Mouse (Mus musculus): Measurements from ENCODE around the gene Ace3. TPM values are rescaled to one million over a fixed set of nuclear protein-coding genes. Genes with fewer than 3 reads are reported as not detected.
A peak's percentile ranks its signal among the peaks of the same experiment; 100 is the strongest.

Ace3 gene
- polyA plus RNA-seq, 1 experiment from 2014 or later: not detected

GRCm38 (mm10) chr11:105968948-105969347, 25.5 kb upstream of the Ace3 start:
- WGBS: 59% methylated on average over 10 of the region's 10 CpGs
- H3K27me3 ChIP-seq (ENCODE audit: control insufficient read depth, insufficient read depth, low read length): peaks cover 30% of the 10 kb centered on the region

GRCm38 (mm10) chr11:105969516-105969915, 25.0 kb upstream of the Ace3 start:
- Histone ChIP-seq H3K4me2 (ENCODE audit: low read depth, severe bottlenecking) (no peak overlapping the region), H3K36me3 (ENCODE audit: control insufficient read depth, insufficient read depth, low read length) (no peaks in the 10 kb centered on the region), H3K27me3 (ENCODE audit: control insufficient read depth, insufficient read depth, low read length) (peaks cover 30% of the 10 kb centered on the region)

More at GRCm38 (mm10) chr11:105968948-105969347, 25.5 kb upstream of the Ace3 start:
- Histone ChIP-seq H3K36me3 (ENCODE audit: control insufficient read depth, insufficient read depth, low read length) (no peaks in the 10 kb centered on the region), H3K9me3 (ENCODE audit: control insufficient read depth, low read length) (no peaks in the 10 kb centered on the region), H3K4me3 (ENCODE audit: low read depth, low read length) (no peak overlapping the region), H3K4me2 (ENCODE audit: low read depth, severe bottlenecking) (no peak overlapping the region), H3K4me1 (ENCODE audit: control insufficient read depth, insufficient read depth, low read length) (peaks cover 4% of the 10 kb centered on the region; the same call in 1 of the 2 replicates), H3K9ac (ENCODE audit: low read length) (no peak overlapping the region), H3K27ac (replicated peaks; ENCODE audit: low read depth, low read length) (no peak overlapping the region)
- ATAC-seq (ENCODE audit: insufficient number of reproducible peaks, low FRiP score, low TSS enrichment, low read depth) (no peak), DNase-seq (ENCODE audit: low spot score) (no peak)

GRCm38 (mm10) chr11:105974593-105974992, 19.9 kb upstream of the Ace3 start:
- ATAC-seq (ENCODE audit: insufficient number of reproducible peaks, low FRiP score, low TSS enrichment, low read depth) (no peak), DNase-seq (ENCODE audit: low spot score) (no peak)
- no peak overlapping the region for H3K27ac ChIP-seq (replicated peaks; ENCODE audit: low read depth, low read length)
- no peaks in the 10 kb centered on the region for H3K36me3 ChIP-seq (ENCODE audit: control insufficient read depth, insufficient read depth, low read length)
- no peak overlapping the region for H3K9ac ChIP-seq (ENCODE audit: low read length)
- H3K27me3 ChIP-seq (ENCODE audit: control insufficient read depth, insufficient read depth, low read length): no peaks in the 10 kb centered on the region; the same call in 1 of the 2 replicates
- H3K4me3 ChIP-seq (ENCODE audit: low read depth, low read length): no peak overlapping the region
- H3K9me3 ChIP-seq (ENCODE audit: control insufficient read depth, low read length): no peaks in the 10 kb centered on the region
- H3K4me1 ChIP-seq (ENCODE audit: control insufficient read depth, insufficient read depth, low read length): no peaks in the 10 kb centered on the region
- no peak overlapping the region for H3K4me2 ChIP-seq (ENCODE audit: low read depth, severe bottlenecking)
- 94% methylated on average over 6 of the region's 6 CpGs for WGBS

More at GRCm38 (mm10) chr11:105969516-105969915, 25.0 kb upstream of the Ace3 start:
- no peak for ATAC-seq (ENCODE audit: insufficient number of reproducible peaks, low FRiP score, low TSS enrichment, low read depth)
- peak; percentile 37 for DNase-seq (ENCODE audit: low spot score)
- Histone ChIP-seq H3K27ac (replicated peaks; ENCODE audit: low read depth, low read length) (no peak overlapping the region), H3K4me3 (ENCODE audit: low read depth, low read length) (no peak overlapping the region), H3K9me3 (ENCODE audit: control insufficient read depth, low read length) (no peaks in the 10 kb centered on the region), H3K4me1 (ENCODE audit: control insufficient read depth, insufficient read depth, low read length) (peaks cover 4% of the 10 kb centered on the region; the same call in 1 of the 2 replicates), H3K9ac (ENCODE audit: low read length) (no peak overlapping the region)
- 39% methylated on average over 1 of the region's 1 CpGs for WGBS

GRCm38 (mm10) chr11:105975050-105975449, 19.4 kb upstream of the Ace3 start:
- Histone ChIP-seq H3K4me2 (ENCODE audit: low read depth, severe bottlenecking) (no peak overlapping the region), H3K9me3 (ENCODE audit: control insufficient read depth, low read length) (no peaks in the 10 kb centered on the region), H3K4me3 (ENCODE audit: low read depth, low read length) (no peak overlapping the region), H3K9ac (ENCODE audit: low read length) (no peak overlapping the region), H3K27me3 (ENCODE audit: control insufficient read depth, insufficient read depth, low read length) (no peaks in the 10 kb centered on the region; the same call in 1 of the 2 replicates), H3K36me3 (ENCODE audit: control insufficient read depth, insufficient read depth, low read length) (no peaks in the 10 kb centered on the region), H3K27ac (replicated peaks; ENCODE audit: low read depth, low read length) (no peak overlapping the region), H3K4me1 (ENCODE audit: control insufficient read depth, insufficient read depth, low read length) (no peaks in the 10 kb centered on the region)
- ATAC-seq (ENCODE audit: insufficient number of reproducible peaks, low FRiP score, low TSS enrichment, low read depth) (no peak; the same call in 1 of the 2 replicates), DNase-seq (ENCODE audit: low spot score) (no peak)
- whole genome bisulfite sequencing: 73% methylated on average over 3 of the region's 3 CpGs

- ATAC-seq (ENCODE audit: insufficient number of reproducible peaks, low FRiP score, low TSS enrichment, low read depth) (no peak), DNase-seq (ENCODE audit: low spot score) (no peak)
- H3K36me3 ChIP-seq (ENCODE audit: control insufficient read depth, insufficient read depth, low read length): no peaks in the 10 kb centered on the region
- no peak overlapping the region for H3K4me3 ChIP-seq (ENCODE audit: low read depth, low read length)
- H3K9me3 ChIP-seq (ENCODE audit: control insufficient read depth, low read length): no peaks in the 10 kb centered on the region
- no peak overlapping the region for H3K4me2 ChIP-seq (ENCODE audit: low read depth, severe bottlenecking)
- no peak overlapping the region for H3K9ac ChIP-seq (ENCODE audit: low read length)
- H3K4me1 ChIP-seq (ENCODE audit: control insufficient read depth, insufficient read depth, low read length): no peaks in the 10 kb centered on the region
- no peaks in the 10 kb centered on the region for H3K27me3 ChIP-seq (ENCODE audit: control insufficient read depth, insufficient read depth, low read length)
- 87% methylated on average over 5 of the region's 5 CpGs for WGBS
- H3K27ac ChIP-seq (replicated peaks; ENCODE audit: low read depth, low read length): no peak overlapping the region
These were observed 18.8 kb upstream of the Ace3 start for GRCm38 (mm10) chr11:105975636-105976035.

GRCm38 (mm10) chr11:105978232-105978631, 16.2 kb upstream of the Ace3 start:
- Histone ChIP-seq H3K4me2 (ENCODE audit: low read depth, severe bottlenecking) (no peak overlapping the region), H3K27me3 (ENCODE audit: control insufficient read depth, insufficient read depth, low read length) (no peaks in the 10 kb centered on the region), H3K4me3 (ENCODE audit: low read depth, low read length) (no peak overlapping the region), H3K36me3 (ENCODE audit: control insufficient read depth, insufficient read depth, low read length) (no peaks in the 10 kb centered on the region), H3K9me3 (ENCODE audit: control insufficient read depth, low read length) (no peaks in the 10 kb centered on the region), H3K27ac (replicated peaks; ENCODE audit: low read depth, low read length) (no peak overlapping the region), H3K4me1 (ENCODE audit: control insufficient read depth, insufficient read depth, low read length) (no peaks in the 10 kb centered on the region), H3K9ac (ENCODE audit: low read length) (no peak overlapping the region)
- ATAC-seq (ENCODE audit: insufficient number of reproducible peaks, low FRiP score, low TSS enrichment, low read depth) (no peak), DNase-seq (ENCODE audit: low spot score) (no peak)
- 77% methylated on average over 2 of the region's 2 CpGs for WGBS

GRCm38 (mm10) chr11:105978634-105979033, 15.8 kb upstream of the Ace3 start:
- H3K4me3 ChIP-seq (ENCODE audit: low read depth, low read length): no peak overlapping the region
- H3K36me3 ChIP-seq (ENCODE audit: control insufficient read depth, insufficient read depth, low read length): no peaks in the 10 kb centered on the region
- H3K9ac ChIP-seq (ENCODE audit: low read length): no peak overlapping the region
- H3K27me3 ChIP-seq (ENCODE audit: control insufficient read depth, insufficient read depth, low read length): no peaks in the 10 kb centered on the region
- H3K27ac ChIP-seq (replicated peaks; ENCODE audit: low read depth, low read length): no peak overlapping the region
- DNase-seq (ENCODE audit: low spot score) (no peak), ATAC-seq (ENCODE audit: insufficient number of reproducible peaks, low FRiP score, low TSS enrichment, low read depth) (no peak)
- no peak overlapping the region for H3K4me2 ChIP-seq (ENCODE audit: low read depth, severe bottlenecking)
- H3K4me1 ChIP-seq (ENCODE audit: control insufficient read depth, insufficient read depth, low read length): no peaks in the 10 kb centered on the region
- 81% methylated on average over 5 of the region's 5 CpGs for WGBS
- H3K9me3 ChIP-seq (ENCODE audit: control insufficient read depth, low read length): no peaks in the 10 kb centered on the region

- H3K27ac ChIP-seq (replicated peaks; ENCODE audit: low read depth, low read length): no peak overlapping the region
- no peak overlapping the region for H3K4me3 ChIP-seq (ENCODE audit: low read depth, low read length)
- no peaks in the 10 kb centered on the region for H3K9me3 ChIP-seq (ENCODE audit: control insufficient read depth, low read length)
- H3K36me3 ChIP-seq (ENCODE audit: control insufficient read depth, insufficient read depth, low read length): no peaks in the 10 kb centered on the region
- WGBS: 66% methylated on average over 4 of the region's 4 CpGs
- no peaks in the 10 kb centered on the region for H3K27me3 ChIP-seq (ENCODE audit: control insufficient read depth, insufficient read depth, low read length)
- no peak for ATAC-seq (ENCODE audit: insufficient number of reproducible peaks, low FRiP score, low TSS enrichment, low read depth)
- no peaks in the 10 kb centered on the region for H3K4me1 ChIP-seq (ENCODE audit: control insufficient read depth, insufficient read depth, low read length)
- no peak overlapping the region for H3K4me2 ChIP-seq (ENCODE audit: low read depth, severe bottlenecking)
- H3K9ac ChIP-seq (ENCODE audit: low read length): no peak overlapping the region
- DNase-seq (ENCODE audit: low spot score): no peak
These were observed 10.0 kb upstream of the Ace3 start for GRCm38 (mm10) chr11:105984452-105984851.

- DNase-seq (ENCODE audit: low spot score): no peak
- Histone ChIP-seq H3K9me3 (ENCODE audit: control insufficient read depth, low read length) (no peaks in the 10 kb centered on the region), H3K4me3 (ENCODE audit: low read depth, low read length) (no peak overlapping the region), H3K27me3 (ENCODE audit: control insufficient read depth, insufficient read depth, low read length) (no peaks in the 10 kb centered on the region), H3K4me1 (ENCODE audit: control insufficient read depth, insufficient read depth, low read length) (no peaks in the 10 kb centered on the region), H3K36me3 (ENCODE audit: control insufficient read depth, insufficient read depth, low read length) (no peaks in the 10 kb centered on the region), H3K27ac (replicated peaks; ENCODE audit: low read depth, low read length) (no peak overlapping the region), H3K4me2 (ENCODE audit: low read depth, severe bottlenecking) (no peak overlapping the region), H3K9ac (ENCODE audit: low read length) (no peak overlapping the region)
- ATAC-seq (ENCODE audit: insufficient number of reproducible peaks, low FRiP score, low TSS enrichment, low read depth): no peak
- WGBS: 86% methylated on average over 6 of the region's 6 CpGs
These were observed 7.0 kb upstream of the Ace3 start for GRCm38 (mm10) chr11:105987446-105987845.
